Mouse (Mus musculus) heart, embryonic 15.5 days (tissue): ENCODE measurements around the gene Reep3. TPM values are rescaled to one million over a fixed set of nuclear protein-coding genes. Genes with fewer than 3 reads are reported as not detected.

ENCODE experiments used
- ATAC-seq: fragments of 200-750 bp; cut with Nextera tagmentation; replicated peaks from 2 replicates; pipeline ENCODE4 v1.8.0; 2017; ENCODE audit warnings: low read depth, moderate TSS enrichment; ENCODE audit not compliant: insufficient number of reproducible peaks, insufficient read depth, low FRiP score
- H3K27ac ChIP-seq: fragments of 300-500 bp; sonication (generic); 2 replicates; pipeline ENCODE4 v1.5.1; 2015; ENCODE audit warnings: mild to moderate bottlenecking, inconsistent platforms
- H3K27me3 ChIP-seq: fragments of 300-500 bp; sonication (generic); 2 replicates; pipeline ENCODE4 v1.6.1; 2015; ENCODE audit warnings: inconsistent platforms
- H3K36me3 ChIP-seq: fragments of 300-500 bp; sonication (generic); 2 replicates; pipeline ENCODE4 v1.6.1; 2015; ENCODE audit warnings: mild to moderate bottlenecking, inconsistent platforms
- H3K4me1 ChIP-seq: fragments of 300-500 bp; sonication (generic); replicated peaks from 2 replicates; pipeline ENCODE4 v1.6.1; 2015; ENCODE audit warnings: inconsistent platforms
- H3K4me2 ChIP-seq: fragments of 300-500 bp; sonication (generic); 2 replicates; pipeline ENCODE4 v1.6.1; 2015; ENCODE audit warnings: inconsistent platforms, mild to moderate bottlenecking, moderate library complexity
- H3K4me3 ChIP-seq: fragments of 300-500 bp; sonication (generic); 2 replicates; pipeline ENCODE4 v1.5.1; 2015; ENCODE audit warnings: mild to moderate bottlenecking, inconsistent platforms
- H3K9ac ChIP-seq: fragments of 300-500 bp; sonication (generic); 2 replicates; pipeline ENCODE4 v1.6.1; 2015; ENCODE audit warnings: mild to moderate bottlenecking, inconsistent platforms
- H3K9me3 ChIP-seq: fragments of 300-500 bp; sonication (generic); replicated peaks from 2 replicates; pipeline ENCODE4 v1.6.1; 2016; ENCODE audit warnings: inconsistent platforms
- WGBS: fragments of 180-500 bp; shearing (Covaris S2); methylation state at CpG from one replicate; pipeline ENCODE4 v1.1.7; 2015; ENCODE audit warnings: mixed read lengths; 5-methylcytosine and 5-hydroxymethylcytosine counted together
- polyA plus RNA-seq: library from polyadenylated mRNA; unstranded; fragments of >200 nt; fragmentation: Nextera tagmentation; extraction: Ambion mirVana; gene quantifications from 2 replicates; pipeline ENCODE4 v1.2.1, GENCODE M21; 2015

Gene Reep3
- polyA plus RNA-seq, 1 experiment from 2014 or later = 31.5 TPM

DNA sequence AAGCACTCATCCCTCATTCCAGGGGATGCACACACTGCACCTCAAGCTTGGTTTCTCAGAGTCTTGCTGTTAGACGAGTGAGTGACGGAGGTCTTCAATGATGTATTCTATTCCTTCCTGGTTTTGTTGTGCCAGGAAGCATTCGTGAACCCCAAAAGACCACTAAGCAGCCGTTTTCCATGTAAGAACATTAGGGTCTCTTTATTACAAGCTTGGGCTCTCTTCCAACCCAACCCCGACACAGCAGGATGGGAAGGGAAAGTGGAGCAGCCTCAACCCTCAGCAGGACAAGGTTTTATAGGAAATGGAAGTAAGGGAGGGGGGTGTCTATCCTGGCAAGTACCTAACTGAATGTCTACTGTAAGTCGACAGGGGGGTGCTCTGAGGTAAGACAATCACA lies 38.0 kb downstream of the Reep3 start:
- ATAC-seq = no peak
- H3K4me2 ChIP-seq = no peak overlapping the region
- no peak overlapping the region for H3K9ac ChIP-seq
- WGBS = 68% methylated on average over 6 of the region's 6 CpGs
- no peak overlapping the region for H3K4me3 ChIP-seq
- H3K27ac ChIP-seq = peak overlapping the region; percentile 87
- H3K27me3 ChIP-seq = no peaks in the 10 kb centered on the region
- H3K9me3 ChIP-seq = no peaks in the 10 kb centered on the region
- H3K4me1 ChIP-seq = peaks cover 60% of the 10 kb centered on the region
- H3K36me3 ChIP-seq = no peaks in the 10 kb centered on the region

GRCm38 (mm10) chr10:67058297-67058696 lies 38.4 kb downstream of the Reep3 start:
- H3K4me2 ChIP-seq = peak overlapping the region; percentile 21; the same call in 1 of the 2 replicates
- H3K9ac ChIP-seq = no peak overlapping the region
- no peak overlapping the region for H3K4me3 ChIP-seq
- H3K4me1 ChIP-seq = peaks cover 64% of the 10 kb centered on the region
- peak overlapping the region; percentile 87 for H3K27ac ChIP-seq
- no peak for ATAC-seq
- no peaks in the 10 kb centered on the region for H3K36me3 ChIP-seq
- H3K9me3 ChIP-seq = no peaks in the 10 kb centered on the region
- WGBS = 30% methylated on average over 7 of the region's 7 CpGs
- no peaks in the 10 kb centered on the region for H3K27me3 ChIP-seq

- no peaks in the 10 kb centered on the region for H3K27me3 ChIP-seq
- H3K4me3 ChIP-seq = no peak overlapping the region
- H3K4me2 ChIP-seq = no peak overlapping the region
- ATAC-seq = no peak
- no peaks in the 10 kb centered on the region for H3K36me3 ChIP-seq
- WGBS = 86% methylated on average over 6 of the region's 6 CpGs
- H3K27ac ChIP-seq = peak overlapping the region; percentile 87
- no peaks in the 10 kb centered on the region for H3K9me3 ChIP-seq
- H3K4me1 ChIP-seq = peaks cover 70% of the 10 kb centered on the region
- no peak overlapping the region for H3K9ac ChIP-seq
Observed at GRCm38 (mm10) chr10:67057696-67058095, 39.0 kb downstream of the Reep3 start.

DNA sequence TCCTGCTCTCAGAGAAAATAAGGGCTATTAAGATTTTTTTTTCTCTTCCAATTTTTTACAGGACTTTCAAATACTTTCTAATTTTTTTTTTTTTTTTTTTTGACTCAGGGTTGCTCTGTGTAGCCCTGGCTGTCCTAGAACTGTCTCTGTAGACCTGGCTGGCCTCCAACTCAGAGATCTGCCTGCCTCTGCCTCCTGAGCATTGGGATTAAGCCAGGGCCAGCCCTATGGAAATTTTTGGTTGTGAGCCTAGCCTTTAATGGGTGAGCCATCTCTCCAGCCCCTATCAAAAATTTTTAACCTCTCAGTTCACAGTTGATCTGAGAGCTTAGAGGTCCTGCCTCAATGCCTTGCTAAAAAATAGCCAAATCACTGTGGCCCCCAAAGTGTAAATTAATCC lies 39.5 kb downstream of the Reep3 start:
- Histone ChIP-seq H3K4me1 (peaks cover 74% of the 10 kb centered on the region), H3K27ac (peak overlapping the region; percentile 87)
- ATAC-seq = no peak

DNA sequence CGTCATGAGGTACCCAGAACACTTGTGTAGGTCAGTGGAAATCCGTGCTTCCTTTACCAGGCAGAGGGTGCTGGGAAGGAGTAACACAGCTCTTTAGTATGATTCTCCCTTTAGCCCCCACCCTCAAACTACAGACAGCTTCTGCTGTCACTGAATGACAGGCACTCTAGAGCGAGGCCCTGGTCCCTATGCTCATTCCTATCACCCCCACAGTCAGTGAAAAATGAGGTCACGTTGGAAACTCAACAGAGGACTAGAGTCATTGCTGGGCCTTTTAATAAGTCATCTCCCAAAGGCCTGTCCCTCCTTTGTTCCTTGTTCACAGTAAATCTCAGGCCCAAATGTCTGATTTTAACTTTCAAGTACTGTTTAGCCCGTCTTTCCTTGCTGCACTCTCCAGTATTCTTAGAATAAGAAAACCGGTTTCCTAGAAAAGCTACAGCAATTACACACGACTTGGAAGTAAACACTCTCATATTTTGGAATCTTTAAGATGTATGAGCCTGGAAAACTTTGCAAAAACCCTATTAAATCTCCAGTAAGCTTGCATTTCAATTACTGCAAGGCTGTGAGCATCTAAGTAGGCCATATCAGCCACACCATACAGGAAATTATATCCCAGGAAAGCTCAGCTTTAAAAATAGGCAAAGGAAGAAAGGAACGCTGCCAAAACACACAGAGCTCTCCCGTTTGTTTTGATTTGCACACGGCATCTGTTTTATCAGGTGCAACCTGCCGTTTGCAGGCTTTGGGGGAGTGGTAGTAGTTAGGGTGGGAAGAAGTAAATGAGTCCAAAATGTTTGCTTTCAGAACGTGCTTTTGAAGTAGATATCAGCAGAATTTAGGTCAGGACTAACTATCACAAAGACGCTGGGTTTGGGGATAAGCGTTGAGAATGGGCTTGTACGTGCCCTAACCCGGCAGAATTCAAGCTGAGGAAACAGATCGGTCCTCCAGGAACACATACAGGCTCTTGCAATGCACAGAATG lies 40.6 kb downstream of the Reep3 start:
- peak overlapping the region; percentile 47 for H3K4me2 ChIP-seq
- peak overlapping the region; percentile 87 for H3K27ac ChIP-seq
- no peaks in the 10 kb centered on the region for H3K27me3 ChIP-seq
- H3K4me1 ChIP-seq = peaks cover 75% of the 10 kb centered on the region
- H3K36me3 ChIP-seq = no peaks in the 10 kb centered on the region
- 19% methylated on average over 17 of the region's 17 CpGs for WGBS
- peak overlapping the region; percentile 19 for H3K4me3 ChIP-seq
- ATAC-seq = peak; percentile 56
- 0 out of 2 replicates have a peak overlapping the region, but pooled peaks have one; percentile 11 for H3K9ac ChIP-seq
- no peaks in the 10 kb centered on the region for H3K9me3 ChIP-seq

More for the DNA sequence above, 39.5 kb downstream of the Reep3 start:
- no peak overlapping the region for H3K4me2 ChIP-seq
- H3K4me3 ChIP-seq = no peak overlapping the region
- H3K36me3 ChIP-seq = no peaks in the 10 kb centered on the region
- no peaks in the 10 kb centered on the region for H3K27me3 ChIP-seq
- H3K9me3 ChIP-seq = no peaks in the 10 kb centered on the region
- H3K9ac ChIP-seq = no peak overlapping the region

GRCm38 (mm10) chr10:67053475-67053874 lies 43.3 kb downstream of the Reep3 start:
- H3K9ac ChIP-seq = no peak overlapping the region
- H3K27me3 ChIP-seq = no peaks in the 10 kb centered on the region
- no peak overlapping the region for H3K4me2 ChIP-seq
- H3K4me1 ChIP-seq = peaks cover 63% of the 10 kb centered on the region
- no peaks in the 10 kb centered on the region for H3K36me3 ChIP-seq
- H3K9me3 ChIP-seq = no peaks in the 10 kb centered on the region
- 28% methylated on average over 9 of the region's 9 CpGs for WGBS
- H3K4me3 ChIP-seq = no peak overlapping the region
- ATAC-seq = no peak
- peak overlapping the region; percentile 49 for H3K27ac ChIP-seq

DNA sequence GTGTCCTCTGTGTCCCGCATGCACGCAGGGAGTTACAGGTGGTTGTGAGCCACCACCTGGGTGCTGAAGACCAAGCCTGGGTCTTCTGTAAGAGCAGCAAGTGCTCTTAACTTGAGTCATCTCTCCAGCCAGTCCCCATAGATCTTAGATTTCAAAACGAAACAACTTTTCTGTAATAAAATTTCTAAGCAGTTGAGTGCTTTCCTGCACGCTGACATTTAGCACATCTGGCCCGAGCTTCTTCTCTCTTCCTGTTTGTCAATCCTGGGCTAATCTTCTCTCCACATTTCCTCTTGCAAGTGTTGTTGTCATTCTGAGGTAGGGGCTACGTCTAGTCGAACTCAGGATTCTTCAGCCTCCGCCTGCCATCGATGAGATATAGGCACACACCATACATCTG lies 44.3 kb downstream of the Reep3 start:
- Histone ChIP-seq H3K36me3 (no peaks in the 10 kb centered on the region), H3K27ac (peak overlapping the region; percentile 49), H3K27me3 (no peaks in the 10 kb centered on the region), H3K4me1 (peaks cover 53% of the 10 kb centered on the region), H3K9me3 (no peaks in the 10 kb centered on the region), H3K4me3 (no peak overlapping the region), H3K9ac (no peak overlapping the region), H3K4me2 (no peak overlapping the region)
- WGBS = 66% methylated on average over 9 of the region's 9 CpGs
- ATAC-seq = no peak

GRCm38 (mm10) chr10:67051466-67051865 lies 45.3 kb downstream of the Reep3 start:
- no peak for ATAC-seq
- Histone ChIP-seq H3K9ac (no peak overlapping the region), H3K4me3 (no peak overlapping the region), H3K36me3 (no peaks in the 10 kb centered on the region), H3K4me1 (peaks cover 47% of the 10 kb centered on the region), H3K27ac (0 out of 2 replicates have a peak overlapping the region, but pooled peaks have one; percentile 3), H3K27me3 (no peaks in the 10 kb centered on the region), H3K4me2 (no peak overlapping the region), H3K9me3 (no peaks in the 10 kb centered on the region)
- 65% methylated on average over 5 of the region's 5 CpGs for WGBS

DNA sequence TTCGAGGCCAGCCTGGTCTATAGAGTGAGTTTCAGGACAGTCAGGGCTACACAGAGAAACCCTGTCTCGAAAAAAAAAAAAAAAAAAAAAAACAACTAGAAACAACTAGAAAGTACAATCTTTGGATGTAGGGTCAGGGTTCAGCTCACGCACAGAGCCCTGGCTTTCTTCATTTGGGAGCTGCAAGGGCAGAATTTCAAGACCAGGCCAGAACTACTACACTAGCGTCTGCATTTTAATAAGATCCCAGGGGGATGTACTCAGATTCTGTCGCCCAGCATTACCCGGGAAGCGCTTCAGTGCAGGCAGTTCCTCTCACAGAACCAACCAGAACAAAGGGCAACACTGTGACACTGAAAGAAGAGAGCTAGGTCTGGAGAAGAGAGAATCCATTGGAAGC lies 46.0 kb downstream of the Reep3 start:
- Histone ChIP-seq H3K4me3 (no peak overlapping the region), H3K9me3 (no peaks in the 10 kb centered on the region), H3K27ac (no peak overlapping the region), H3K9ac (no peak overlapping the region), H3K4me2 (no peak overlapping the region), H3K27me3 (no peaks in the 10 kb centered on the region), H3K4me1 (peaks cover 42% of the 10 kb centered on the region), H3K36me3 (no peaks in the 10 kb centered on the region)
- ATAC-seq = no peak
- WGBS = 75% methylated on average over 6 of the region's 7 CpGs

DNA sequence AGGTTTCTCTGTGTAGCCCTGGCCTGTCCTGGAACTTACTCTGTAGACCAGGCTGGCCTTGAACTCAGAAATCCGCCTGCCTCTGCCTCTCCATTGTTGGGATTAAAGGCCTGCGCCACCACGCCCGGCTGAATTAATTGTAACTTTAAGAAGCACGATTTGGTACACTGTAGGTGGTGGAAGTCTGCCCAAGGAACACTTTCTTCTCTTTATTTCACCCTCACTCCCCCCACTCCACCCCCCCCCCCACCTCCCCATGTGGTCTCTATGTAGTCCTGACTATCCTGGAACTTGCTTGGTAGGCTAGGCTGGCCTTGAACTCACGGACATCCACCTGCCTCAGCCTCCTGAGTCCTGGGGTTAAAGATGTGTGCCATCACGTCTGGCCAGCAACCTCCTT lies 47.1 kb downstream of the Reep3 start:
- Histone ChIP-seq H3K27me3 (no peaks in the 10 kb centered on the region), H3K36me3 (no peaks in the 10 kb centered on the region), H3K9ac (no peak overlapping the region), H3K4me3 (no peak overlapping the region), H3K27ac (no peak overlapping the region), H3K4me2 (no peak overlapping the region), H3K4me1 (peaks cover 40% of the 10 kb centered on the region), H3K9me3 (no peaks in the 10 kb centered on the region)
- ATAC-seq = no peak
- WGBS = 98% methylated on average over 7 of the region's 7 CpGs

DNA sequence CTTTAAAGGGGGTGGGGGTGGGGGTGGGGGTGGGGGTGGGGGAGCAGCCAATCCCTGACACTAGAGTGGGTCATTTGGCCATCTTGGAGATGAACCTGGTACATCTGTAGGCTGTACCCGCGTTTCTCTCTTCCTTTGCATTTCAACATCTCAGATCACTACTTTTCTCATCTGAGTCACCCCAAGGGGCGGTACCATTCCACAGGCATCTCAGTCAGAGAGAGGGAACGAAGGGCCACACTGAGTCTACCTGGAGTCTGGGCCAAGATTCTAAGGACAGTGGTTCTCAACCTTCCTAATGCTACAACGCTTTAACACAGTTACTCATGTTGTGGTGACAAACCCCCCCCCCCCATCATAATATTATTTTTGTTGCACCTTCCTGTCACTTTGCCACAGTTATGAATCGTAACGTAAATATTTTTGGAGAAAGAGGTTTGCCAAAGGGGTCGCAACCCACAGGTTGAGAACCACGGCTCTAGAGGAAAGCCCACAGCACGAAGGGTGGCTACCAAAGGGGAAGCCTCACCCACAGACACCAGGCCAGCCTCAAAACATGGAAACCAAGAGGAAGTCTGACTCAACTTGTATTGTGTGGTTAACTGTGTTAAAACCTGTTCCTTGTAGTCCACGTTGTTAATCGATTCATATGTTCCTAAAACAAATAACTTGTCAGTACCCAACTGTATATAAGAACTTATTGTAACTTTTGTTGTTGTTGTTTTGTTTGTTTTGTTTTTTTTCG lies 47.7 kb downstream of the Reep3 start:
- Histone ChIP-seq H3K36me3 (no peaks in the 10 kb centered on the region), H3K9me3 (no peaks in the 10 kb centered on the region), H3K4me1 (peaks cover 40% of the 10 kb centered on the region), H3K4me3 (no peak overlapping the region), H3K4me2 (no peak overlapping the region), H3K27me3 (no peaks in the 10 kb centered on the region), H3K27ac (no peak overlapping the region), H3K9ac (no peak overlapping the region)
- WGBS = 83% methylated on average over 13 of the region's 13 CpGs
- ATAC-seq = no peak
